Mouse (Mus musculus) embryonic facial prominence, embryonic 10.5 days (tissue): Measurements from ENCODE around the gene Slc25a23. TPM values are rescaled to one million over a fixed set of nuclear protein-coding genes. Genes with fewer than 3 reads are reported as not detected.

Experiments
- DNase-seq: peaks from one replicate; pipeline ENCODE4 v3.0.0-alpha.2; 2017; ENCODE audit warnings: low spot score
- H3K27ac ChIP-seq: fragments of 300-500 bp; sonication (generic); replicated peaks from 2 replicates; pipeline ENCODE4 v1.5.1; 2016; ENCODE audit warnings: mild to moderate bottlenecking
- H3K27me3 ChIP-seq: fragments of 300-500 bp; sonication (generic); replicated peaks from 2 replicates; pipeline ENCODE4 v1.6.1; 2016; ENCODE audit warnings: low read depth, mild to moderate bottlenecking; ENCODE audit not compliant: poor library complexity, severe bottlenecking
- H3K36me3 ChIP-seq: fragments of 300-500 bp; sonication (generic); replicated peaks from 2 replicates; pipeline ENCODE4 v1.6.1; 2016; ENCODE audit warnings: mild to moderate bottlenecking, moderate library complexity
- H3K4me1 ChIP-seq: fragments of 300-500 bp; sonication (generic); 2 replicates; pipeline ENCODE4 v1.6.1; 2016
- H3K4me3 ChIP-seq: fragments of 300-500 bp; sonication (generic); 2 replicates; pipeline ENCODE4 v1.5.1; 2016; ENCODE audit warnings: mild to moderate bottlenecking, moderate library complexity
- H3K9me3 ChIP-seq: fragments of 300-500 bp; sonication (generic); 2 replicates; pipeline ENCODE4 v1.6.1; 2016; ENCODE audit warnings: mild to moderate bottlenecking
- WGBS: fragments of 180-500 bp; shearing (Covaris S2); methylation state at CpG from one replicate; pipeline ENCODE4 v1.1.7; 2016; 5-methylcytosine and 5-hydroxymethylcytosine counted together
- polyA plus RNA-seq: library from polyadenylated mRNA; unstranded; fragments of >200 nt; fragmentation: Nextera tagmentation; extraction: Ambion mirVana; gene quantifications from 2 replicates; pipeline ENCODE4 v1.2.1, GENCODE M21; 2016

Slc25a23 gene
- polyA plus RNA-seq, 1 experiment from 2014 or later, result 7.0 TPM

- Histone ChIP-seq H3K4me3 (peak overlapping the region; percentile 84), H3K27me3 (peaks cover 11% of the 10 kb centered on the region), H3K9me3 (no peaks in the 10 kb centered on the region), H3K27ac (peak overlapping the region; percentile 87; the same call in 1 of the 2 replicates), H3K36me3 (peaks cover 18% of the 10 kb centered on the region), H3K4me1 (peaks cover 24% of the 10 kb centered on the region)
- WGBS, result 78% methylated on average over 4 of the region's 4 CpGs
- DNase-seq, result no peak
Measured at GRCm38 (mm10) chr17:57032854-57033253, 26.8 kb downstream of the Slc25a23 start.

GRCm38 (mm10) chr17:57031661-57032420, 27.8 kb downstream of the Slc25a23 start:
- H3K9me3 ChIP-seq, result no peaks in the 10 kb centered on the region
- H3K4me1 ChIP-seq, result peaks cover 24% of the 10 kb centered on the region
- H3K27me3 ChIP-seq, result peaks cover 3% of the 10 kb centered on the region; the same call in 1 of the 2 replicates
- peak overlapping the region; percentile 99 for H3K27ac ChIP-seq
- peaks cover 28% of the 10 kb centered on the region for H3K36me3 ChIP-seq
- H3K4me3 ChIP-seq, result peak overlapping the region; percentile 84
- WGBS, result under 1% methylated on average over 38 of the region's 38 CpGs
- DNase-seq, result peak; percentile 99

GRCm38 (mm10) chr17:57030931-57031660, 28.6 kb downstream of the Slc25a23 start, which contains the start of gene Khsrp:
Gene Khsrp, minus strand, starts transcription at chr17:57031522.
- Histone ChIP-seq H3K4me3 (peak within 1 kb of the TSS; percentile 84), H3K27me3 (no peaks in the 10 kb centered on the region), H3K27ac (peak within 1 kb of the TSS; percentile 99), H3K36me3 (peaks cover 36% of the 10 kb centered on the region), H3K9me3 (no peaks in the 10 kb centered on the region), H3K4me1 (peaks cover 24% of the 10 kb centered on the region)
- under 1% methylated on average over 99 of the region's 99 CpGs for WGBS
- peak; percentile 77 for DNase-seq

- DNase-seq, result no peak
- Histone ChIP-seq H3K27me3 (no peaks in the 10 kb centered on the region), H3K9me3 (no peaks in the 10 kb centered on the region), H3K4me1 (peaks cover 24% of the 10 kb centered on the region), H3K27ac (0 out of 2 replicates have a peak overlapping the region, but pooled peaks have one; percentile 99), H3K36me3 (peaks cover 50% of the 10 kb centered on the region), H3K4me3 (peak overlapping the region; percentile 84)
- 56% methylated on average over 8 of the region's 8 CpGs for WGBS
Measured at GRCm38 (mm10) chr17:57029691-57030090, 30.0 kb downstream of the Slc25a23 start.

GRCm38 (mm10) chr17:57027471-57027870, 32.2 kb downstream of the Slc25a23 start:
- Histone ChIP-seq H3K36me3 (peaks cover 72% of the 10 kb centered on the region), H3K4me1 (peaks cover 23% of the 10 kb centered on the region), H3K9me3 (no peaks in the 10 kb centered on the region), H3K27ac (no peak overlapping the region), H3K4me3 (no peak overlapping the region), H3K27me3 (no peaks in the 10 kb centered on the region)
- DNase-seq, result no peak
- 93% methylated on average over 4 of the region's 4 CpGs for WGBS

GRCm38 (mm10) chr17:57020960-57021359, 38.7 kb downstream of the Slc25a23 start:
- Histone ChIP-seq H3K4me1 (no peaks in the 10 kb centered on the region), H3K36me3 (peaks cover 72% of the 10 kb centered on the region), H3K27me3 (no peaks in the 10 kb centered on the region), H3K27ac (no peak overlapping the region), H3K4me3 (no peak overlapping the region), H3K9me3 (no peaks in the 10 kb centered on the region)
- 93% methylated on average over 5 of the region's 5 CpGs for WGBS
- DNase-seq, result no peak

GRCm38 (mm10) chr17:57019693-57020092, 40.0 kb downstream of the Slc25a23 start:
- no peak for DNase-seq
- Histone ChIP-seq H3K4me3 (no peak overlapping the region), H3K4me1 (no peaks in the 10 kb centered on the region), H3K36me3 (peaks cover 59% of the 10 kb centered on the region), H3K27ac (no peak overlapping the region), H3K9me3 (no peaks in the 10 kb centered on the region), H3K27me3 (no peaks in the 10 kb centered on the region)
- 88% methylated on average over 2 of the region's 2 CpGs for WGBS

- Histone ChIP-seq H3K4me3 (peak overlapping the region; percentile 80), H3K27me3 (no peaks in the 10 kb centered on the region), H3K27ac (peak overlapping the region; percentile 94), H3K4me1 (peaks cover 23% of the 10 kb centered on the region), H3K36me3 (peaks cover 20% of the 10 kb centered on the region), H3K9me3 (no peaks in the 10 kb centered on the region)
- no peak for DNase-seq
- 73% methylated on average over 13 of the region's 13 CpGs for WGBS
Measured at GRCm38 (mm10) chr17:57012245-57012795, 47.3 kb downstream of the Slc25a23 start.

- peaks cover 23% of the 10 kb centered on the region for H3K4me1 ChIP-seq
- H3K27me3 ChIP-seq, result no peaks in the 10 kb centered on the region
- peaks cover 29% of the 10 kb centered on the region for H3K36me3 ChIP-seq
- peak within 1 kb of the TSS; percentile 80 for H3K4me3 ChIP-seq
- under 1% methylated on average over 51 of the region's 51 CpGs for WGBS
- H3K9me3 ChIP-seq, result no peaks in the 10 kb centered on the region
- DNase-seq, result peak; percentile 97
- peak within 1 kb of the TSS; percentile 94 for H3K27ac ChIP-seq
Measured at GRCm38 (mm10) chr17:57011236-57012141, 48.2 kb downstream of the Slc25a23 start, which contains the start of the genes Gtf2f1 and Gm17949. Gene Gtf2f1, minus strand, starts transcription at chr17:57011288. Gene Gm17949, plus strand, starts transcription at chr17:57011469.

GRCm38 (mm10) chr17:57010911-57011235, 48.8 kb downstream of the Slc25a23 start:
- H3K27ac ChIP-seq, result peak overlapping the region; percentile 94
- 1% methylated on average over 19 of the region's 19 CpGs for WGBS

GRCm38 (mm10) chr17:57007137-57007905, 52.3 kb downstream of the Slc25a23 start:
- no peak overlapping the region for H3K4me3 ChIP-seq
- 93% methylated on average over 13 of the region's 13 CpGs for WGBS
- H3K9me3 ChIP-seq, result no peaks in the 10 kb centered on the region
- no peak for DNase-seq
- H3K4me1 ChIP-seq, result peaks cover 19% of the 10 kb centered on the region
- peaks cover 70% of the 10 kb centered on the region for H3K36me3 ChIP-seq
- no peak overlapping the region for H3K27ac ChIP-seq
- no peaks in the 10 kb centered on the region for H3K27me3 ChIP-seq

More at GRCm38 (mm10) chr17:57010911-57011235, 48.8 kb downstream of the Slc25a23 start:
- no peaks in the 10 kb centered on the region for H3K9me3 ChIP-seq
- H3K4me1 ChIP-seq, result peaks cover 23% of the 10 kb centered on the region
- DNase-seq, result no peak
- no peaks in the 10 kb centered on the region for H3K27me3 ChIP-seq
- H3K4me3 ChIP-seq, result peak overlapping the region; percentile 80
- peaks cover 35% of the 10 kb centered on the region for H3K36me3 ChIP-seq
